Mouse (Mus musculus) right cerebral cortex, postnatal 14 days (tissue): ENCODE data around the gene A730015C16Rik.

Source experiments
- DNase-seq: peaks from one replicate; pipeline ENCODE4 v3.0.0; 2022

A730015C16Rik gene

DNA sequence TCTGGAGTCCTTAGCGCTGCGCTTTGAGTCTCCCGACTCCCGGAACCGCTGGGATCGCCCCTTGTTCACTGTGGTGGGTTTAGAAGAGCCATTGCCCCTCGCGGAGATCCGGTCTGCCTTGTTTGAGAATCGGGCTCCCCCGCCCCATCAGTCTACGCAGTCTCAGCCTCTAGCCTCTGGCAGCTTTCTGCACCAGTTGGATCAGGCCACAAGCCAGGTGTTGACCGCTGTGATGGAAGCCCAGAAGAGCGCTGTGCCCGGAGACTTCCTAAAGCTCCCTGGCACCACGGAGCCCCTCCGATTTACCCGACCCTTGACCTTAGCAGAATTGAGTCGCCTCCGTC lies at the start of gene A730015C16Rik:
TSS of gene A730015C16Rik (minus strand) at position 115 of the 344 bp plus-strand sequence.
- peak; percentile 19 for DNase-seq

DNA sequence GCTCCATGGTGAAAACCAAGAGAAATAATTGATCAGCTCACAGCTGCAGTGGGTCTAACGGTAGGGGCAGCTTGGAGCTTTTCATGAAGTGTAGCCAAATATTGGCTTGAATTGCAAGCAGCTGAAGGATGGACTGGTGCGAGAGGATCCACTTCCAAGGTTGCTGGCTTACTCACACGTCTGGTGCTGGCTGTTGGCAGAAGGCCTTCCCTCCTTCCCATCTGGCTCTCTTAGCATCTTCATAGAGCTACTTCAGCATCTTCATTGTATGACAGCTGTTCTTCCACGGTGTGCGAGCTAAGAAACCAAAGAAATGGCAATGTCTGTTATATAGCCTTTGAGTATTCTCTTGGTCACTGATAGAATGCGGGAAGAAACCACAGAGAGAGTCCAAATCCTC lies 42.5 kb upstream of the A730015C16Rik start:
- no peak for DNase-seq

DNA sequence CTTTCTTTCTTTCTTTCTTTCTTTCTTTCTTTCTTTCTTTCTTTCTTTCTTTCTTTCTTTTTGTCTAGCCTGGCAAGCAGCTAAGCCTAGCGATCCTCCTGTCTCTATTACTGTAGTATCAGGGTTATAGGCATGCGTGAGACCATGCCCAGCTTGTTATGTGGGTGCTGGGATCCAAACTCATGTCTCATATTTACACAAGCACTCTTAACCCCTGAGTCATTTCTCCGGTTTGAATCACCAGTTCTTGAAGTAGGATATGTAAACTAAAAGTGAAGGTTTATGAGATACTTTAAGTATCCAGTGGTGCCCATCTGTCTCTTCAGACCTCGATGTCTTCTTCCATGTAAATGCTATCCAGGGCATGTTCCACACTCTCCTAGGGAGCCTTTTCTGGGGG lies 39.0 kb upstream of the A730015C16Rik start:
- DNase-seq = no peak

DNA sequence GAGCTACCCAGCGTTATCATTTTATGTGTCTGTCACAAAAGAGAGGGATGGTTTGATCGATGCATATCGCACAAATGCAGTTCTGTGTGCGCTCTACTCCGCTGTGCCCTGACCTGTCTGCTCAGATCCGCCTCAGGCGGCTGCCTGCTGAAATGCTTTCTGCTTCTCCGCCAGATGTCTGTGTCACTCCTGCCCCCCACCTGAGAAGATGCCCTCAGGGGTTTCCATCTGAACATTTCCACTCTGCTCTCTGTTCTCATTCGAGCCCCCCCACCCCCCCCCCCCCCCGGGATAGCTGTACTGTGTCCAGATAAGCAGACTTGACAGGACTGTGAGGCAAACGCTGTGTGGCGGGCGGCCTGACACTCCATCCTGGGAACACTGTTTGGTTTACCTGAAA lies 35.4 kb upstream of the A730015C16Rik start:
- no peak for DNase-seq

DNA sequence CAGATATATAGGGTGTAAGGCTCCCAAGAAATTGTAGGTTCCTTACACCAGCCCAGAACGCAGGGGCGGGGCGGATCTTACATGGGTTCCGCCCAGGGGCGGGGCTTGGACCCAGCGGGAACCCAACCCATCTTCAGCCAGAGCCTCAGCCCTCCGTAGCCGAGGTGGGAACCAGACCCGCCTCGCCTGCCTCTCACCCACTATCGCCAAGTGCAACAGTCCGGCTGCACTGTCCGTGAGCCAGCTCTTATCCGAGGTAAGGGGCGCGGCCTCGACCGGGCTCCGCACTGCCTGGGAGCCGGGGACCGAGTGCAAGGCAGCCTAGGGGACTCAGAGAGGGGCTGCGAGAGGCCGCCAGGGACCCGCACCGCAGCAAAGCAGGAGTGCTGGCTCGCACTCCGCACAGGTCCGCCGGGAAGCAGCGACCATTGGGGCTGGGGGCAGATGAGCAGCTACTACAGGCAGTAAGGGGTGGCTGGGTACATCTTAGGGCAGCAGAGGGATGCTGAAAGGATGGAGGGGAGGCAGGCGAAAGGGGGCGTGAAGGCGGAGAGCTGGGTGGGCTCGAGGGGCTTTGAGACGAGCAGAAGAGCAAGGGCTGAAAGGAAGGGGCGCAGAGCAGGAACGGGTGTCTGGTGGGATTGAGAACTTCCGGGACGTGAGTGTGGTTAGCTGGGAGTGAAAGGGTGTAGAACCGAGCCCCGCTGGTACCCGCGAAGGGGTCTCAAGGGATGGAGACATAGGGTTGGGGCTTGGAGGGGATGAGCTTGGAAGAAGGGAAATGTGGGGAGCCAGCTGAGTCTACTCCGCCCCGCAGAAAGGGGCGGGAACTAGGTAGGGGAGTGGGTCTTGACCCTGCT lies 30.8 kb upstream of the A730015C16Rik start, which contains the start of gene Rab3b:
TSS of gene Rab3b (plus strand) at position 101 of the 860 bp plus-strand sequence.
- DNase-seq = peak; percentile 55

DNA sequence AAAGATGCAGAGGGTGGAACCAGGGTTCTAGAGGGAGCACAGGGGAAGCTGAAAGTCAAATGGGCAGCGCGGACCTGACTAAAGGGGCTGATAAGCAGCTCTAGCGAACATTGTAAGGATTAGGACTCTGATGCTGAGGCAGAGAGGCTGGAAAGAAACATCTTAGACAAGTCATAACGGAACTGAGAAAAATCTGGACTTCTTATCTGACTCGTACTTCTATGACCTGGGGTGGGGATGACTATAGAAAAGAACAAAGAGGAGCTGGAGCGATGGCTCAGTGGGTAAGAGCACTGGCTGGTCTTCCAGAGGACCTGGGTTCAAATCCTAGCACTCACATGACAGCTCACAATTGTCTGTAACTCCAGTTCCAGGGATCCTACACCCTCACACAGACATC lies 29.5 kb upstream of the A730015C16Rik start:
- DNase-seq = no peak

DNA sequence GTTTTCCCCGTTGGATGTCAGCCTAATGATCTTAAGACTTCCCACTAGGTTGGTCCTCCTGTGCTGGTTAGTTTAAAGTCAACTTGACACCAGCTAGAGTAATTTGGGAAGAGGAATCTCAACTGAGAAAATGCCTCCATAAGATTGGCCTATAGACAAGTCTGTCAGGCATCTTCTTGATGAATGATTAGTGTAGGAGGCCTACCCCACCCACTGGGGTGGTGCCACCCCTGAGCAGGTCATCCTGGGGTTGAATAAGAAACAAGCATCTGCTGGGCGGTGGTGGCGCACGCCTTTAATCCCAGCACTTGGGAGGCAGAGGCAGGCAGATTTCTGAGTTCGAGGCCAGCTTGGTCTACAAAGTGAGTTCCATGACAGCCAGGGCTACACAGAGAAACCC lies 25.3 kb upstream of the A730015C16Rik start:
- DNase-seq = no peak

DNA sequence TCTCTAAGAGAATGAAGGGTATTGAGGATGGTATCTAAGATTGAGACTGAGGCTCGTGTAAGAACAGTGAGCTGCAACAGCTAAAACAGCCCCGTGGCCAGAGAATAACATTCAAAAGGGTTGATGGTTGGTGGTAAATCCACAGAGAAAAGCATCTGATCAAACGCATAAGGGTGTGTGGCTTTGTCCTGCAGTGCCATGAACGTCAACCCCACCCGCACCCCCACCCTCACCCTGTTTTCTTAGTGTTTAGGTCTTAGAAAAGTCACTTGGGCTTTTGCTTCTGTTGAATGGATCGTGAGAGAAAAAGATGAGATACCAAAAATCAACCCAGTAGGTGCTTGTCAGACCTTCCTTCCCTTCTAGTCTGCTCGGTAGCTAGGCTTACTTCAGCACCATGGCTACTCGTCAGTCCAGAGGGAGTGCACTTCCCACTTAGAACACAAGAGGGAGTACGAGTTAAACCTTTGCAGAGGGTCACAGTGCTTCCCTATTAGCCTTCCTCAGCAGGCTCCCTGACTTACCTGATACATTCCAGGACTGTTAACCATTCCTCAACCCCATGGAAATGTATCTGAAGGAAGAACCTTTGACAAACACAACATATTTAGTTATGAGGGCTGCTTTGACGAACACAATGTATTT lies 21.4 kb upstream of the A730015C16Rik start:
- DNase-seq = peak; percentile 79

DNA sequence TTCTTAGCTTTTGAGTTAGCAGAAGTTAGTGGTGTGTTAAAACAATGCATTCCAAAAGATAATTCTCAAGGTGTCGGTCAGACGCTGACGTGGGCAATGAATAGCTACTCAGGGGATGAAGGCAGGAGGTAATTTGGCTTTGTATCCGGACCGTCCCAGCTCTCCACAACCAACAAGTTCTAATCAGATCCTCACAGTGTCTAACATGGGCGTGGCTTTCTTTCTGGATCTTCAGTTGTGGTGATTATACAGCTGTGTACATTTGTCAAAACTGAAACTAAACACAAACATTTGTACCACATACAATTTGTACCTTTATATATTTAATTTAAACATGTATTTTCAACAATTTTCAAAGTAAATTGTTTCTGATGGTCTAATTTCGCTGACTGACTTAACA lies 18.4 kb upstream of the A730015C16Rik start:
- no peak for DNase-seq

DNA sequence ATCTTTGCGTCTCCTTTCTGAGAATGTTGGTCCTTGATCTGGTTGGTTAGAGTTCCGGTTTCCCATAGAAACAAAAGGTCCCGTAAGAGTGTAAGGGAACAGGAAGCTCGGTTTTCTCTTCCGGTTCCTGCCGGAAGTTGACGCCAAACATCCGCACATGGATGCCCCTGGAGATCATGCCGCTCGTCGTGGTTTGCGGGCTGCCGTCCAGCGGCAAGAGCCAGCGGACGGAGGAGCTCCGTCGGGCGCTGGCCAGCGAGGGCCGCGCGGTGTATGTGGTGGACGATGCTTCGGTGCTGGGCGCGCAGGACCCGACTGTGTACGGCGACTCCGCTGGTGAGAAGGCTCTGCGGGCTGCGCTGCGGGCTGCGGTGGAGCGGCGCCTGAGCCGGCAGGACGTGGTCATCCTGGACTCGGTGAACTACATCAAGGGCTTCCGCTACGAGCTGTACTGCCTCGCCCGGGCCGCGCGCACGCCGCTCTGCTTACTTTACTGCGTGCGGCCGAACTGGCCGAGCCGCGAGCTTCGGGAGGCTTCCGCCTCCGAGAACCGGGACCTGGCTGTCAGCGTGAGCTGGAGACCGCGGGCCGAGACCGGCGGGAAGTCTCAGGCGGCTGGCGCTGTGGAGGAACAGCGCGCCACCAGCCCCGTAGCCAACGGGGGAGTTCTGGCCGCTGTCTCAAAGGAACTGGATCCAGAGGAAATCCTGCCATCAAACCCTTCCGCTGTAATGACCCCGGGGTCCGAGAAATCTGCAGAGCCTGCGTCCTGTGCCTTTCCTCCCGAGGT lies 509 bp downstream of the A730015C16Rik start, which contains the start of gene Kti12:
TSS of gene Kti12 (plus strand) at position 71 of the 790 bp plus-strand sequence.
- peak; percentile 71 for DNase-seq

DNA sequence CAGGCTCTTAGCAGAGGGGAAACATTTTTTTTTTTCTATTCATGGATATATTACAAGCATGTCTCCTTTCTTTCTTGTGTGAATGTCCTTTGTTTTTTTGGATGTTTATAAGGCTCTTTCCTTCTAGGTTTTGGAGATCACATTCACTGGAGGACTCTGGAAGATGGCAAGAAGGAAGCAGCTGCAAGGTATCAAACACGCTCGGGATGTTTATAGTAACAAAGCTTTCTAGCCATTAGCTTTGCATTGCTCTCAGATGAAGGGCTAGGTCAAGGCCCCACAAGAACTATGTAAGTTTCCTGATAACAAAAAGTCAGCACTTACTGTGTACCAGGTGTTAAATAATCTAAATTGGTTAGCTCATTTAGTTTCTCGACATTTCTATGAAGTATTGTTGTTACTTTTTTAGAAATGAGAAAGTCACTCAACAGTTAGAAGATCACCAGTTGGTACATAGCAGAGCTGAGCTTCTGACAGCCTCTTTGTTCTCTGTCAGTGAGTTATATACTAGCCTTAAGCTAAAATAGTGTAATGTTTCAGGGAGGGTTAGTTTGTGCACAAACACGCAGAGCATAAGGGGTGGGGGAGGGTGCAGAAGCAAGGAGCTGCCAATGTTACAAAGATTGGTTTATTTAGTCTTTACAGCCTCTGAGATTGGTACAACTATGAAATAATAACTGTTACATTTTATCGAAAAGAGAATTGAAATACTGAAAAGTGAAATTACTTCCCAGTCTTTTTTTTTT lies 2.4 kb downstream of the A730015C16Rik start:
- no peak for DNase-seq

DNA sequence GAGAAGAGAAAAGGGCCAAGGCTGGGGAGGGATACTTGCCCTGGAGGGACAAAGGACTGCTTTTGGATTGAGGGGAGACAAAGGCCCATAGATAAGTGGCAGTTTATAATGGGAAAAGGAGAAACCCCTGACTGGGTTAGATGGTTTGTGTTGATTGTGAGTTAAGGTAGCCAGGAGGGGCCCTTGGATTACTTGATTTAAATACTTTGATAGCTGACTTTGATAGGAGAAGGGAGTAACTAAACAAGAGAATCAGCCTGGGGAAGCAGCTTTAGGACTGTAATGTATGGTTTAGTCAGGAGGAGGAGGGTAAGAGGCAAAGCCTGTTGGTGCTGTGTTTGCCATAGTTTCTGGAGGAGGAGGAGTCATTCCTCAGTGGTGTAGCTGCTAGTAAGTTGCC lies 5.1 kb downstream of the A730015C16Rik start:
- no peak for DNase-seq

DNA sequence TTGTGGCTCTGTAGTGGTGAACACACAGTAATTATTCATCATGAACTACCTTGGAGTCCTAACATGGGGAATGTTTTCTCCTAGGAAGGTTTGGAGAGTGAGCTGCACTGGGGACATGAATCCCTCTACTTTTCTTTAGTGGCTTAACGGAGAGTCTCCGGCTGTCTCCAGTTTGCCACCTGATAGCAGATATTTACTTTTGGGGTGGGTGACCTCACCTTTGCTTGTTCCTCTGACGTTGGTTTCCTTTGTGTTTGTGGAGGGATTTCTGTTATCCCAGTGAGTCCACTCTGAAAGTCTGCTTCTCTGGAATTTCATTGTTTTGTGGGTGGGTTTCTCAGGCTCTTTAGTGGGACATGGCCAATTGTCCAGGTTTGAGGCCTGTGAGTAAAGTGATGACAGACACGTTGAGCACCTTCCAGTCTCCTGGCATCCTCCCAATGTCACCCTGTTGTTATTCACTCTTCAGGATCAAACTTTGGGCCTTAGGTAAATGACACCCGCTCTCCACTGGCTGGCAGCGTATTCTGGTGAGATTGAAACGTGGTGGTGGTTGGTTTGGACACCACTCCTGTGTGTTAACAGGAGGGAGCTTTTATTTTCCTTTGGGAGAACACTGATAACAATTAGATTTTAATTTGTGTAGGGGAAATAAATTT lies 6.4 kb downstream of the A730015C16Rik start:
- DNase-seq = no peak

DNA sequence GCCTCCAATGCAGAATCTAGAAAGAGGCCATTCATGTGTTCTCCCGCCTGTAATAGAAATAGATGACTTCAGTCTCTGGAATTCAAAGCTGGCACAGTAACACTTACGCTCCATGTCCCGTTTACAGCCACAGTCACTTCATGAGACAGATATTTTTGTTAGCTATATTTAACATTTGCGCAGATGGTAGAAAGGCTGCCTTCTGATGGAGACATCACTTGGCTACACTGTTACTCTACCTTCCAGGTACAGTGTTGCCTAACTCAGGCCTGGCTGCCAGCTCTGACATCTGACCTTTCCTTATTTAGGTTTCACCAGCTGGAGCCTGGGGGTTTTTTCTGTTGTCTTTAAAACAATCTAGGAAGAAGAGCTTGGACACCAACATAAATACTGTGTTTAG lies 10.4 kb downstream of the A730015C16Rik start:
- no peak for DNase-seq

DNA sequence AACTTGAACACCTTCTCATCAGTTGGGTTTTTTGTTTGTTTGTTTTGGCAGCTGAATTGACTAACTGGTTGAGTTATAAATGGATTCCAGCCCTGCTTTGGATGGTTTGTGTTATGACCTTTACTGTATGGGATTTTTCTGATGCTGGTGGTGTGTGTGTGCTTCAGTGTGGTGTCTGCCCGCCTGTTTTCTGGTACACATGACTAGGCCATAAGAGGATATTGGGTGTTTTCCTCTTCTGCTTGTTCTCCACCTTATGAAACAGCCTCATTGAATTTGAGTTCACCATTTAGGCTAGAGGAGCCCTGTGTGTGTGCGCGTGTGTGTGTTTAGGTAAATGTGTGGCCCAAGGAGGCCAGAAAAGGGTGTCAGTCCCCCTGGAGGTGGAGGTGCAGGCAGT lies 12.9 kb downstream of the A730015C16Rik start:
- no peak for DNase-seq

DNA sequence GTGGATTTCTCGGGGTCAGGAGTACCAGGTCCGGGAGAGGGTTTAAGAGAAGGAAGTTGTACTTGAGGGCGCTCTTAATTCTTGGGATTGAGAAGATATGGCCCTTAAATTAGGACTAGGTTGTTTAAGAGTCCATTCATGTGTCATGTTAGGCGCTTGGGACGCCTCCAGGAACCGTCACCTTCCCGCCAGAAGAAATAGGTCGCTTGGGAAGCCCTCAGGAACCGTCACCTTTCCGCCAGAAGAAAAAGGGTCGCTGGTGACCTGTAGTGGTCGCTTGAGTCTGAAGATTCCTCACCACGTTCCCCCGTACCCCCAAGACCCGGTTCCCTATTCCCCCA lies 13.5 kb downstream of the A730015C16Rik start:
- DNase-seq = no peak

DNA sequence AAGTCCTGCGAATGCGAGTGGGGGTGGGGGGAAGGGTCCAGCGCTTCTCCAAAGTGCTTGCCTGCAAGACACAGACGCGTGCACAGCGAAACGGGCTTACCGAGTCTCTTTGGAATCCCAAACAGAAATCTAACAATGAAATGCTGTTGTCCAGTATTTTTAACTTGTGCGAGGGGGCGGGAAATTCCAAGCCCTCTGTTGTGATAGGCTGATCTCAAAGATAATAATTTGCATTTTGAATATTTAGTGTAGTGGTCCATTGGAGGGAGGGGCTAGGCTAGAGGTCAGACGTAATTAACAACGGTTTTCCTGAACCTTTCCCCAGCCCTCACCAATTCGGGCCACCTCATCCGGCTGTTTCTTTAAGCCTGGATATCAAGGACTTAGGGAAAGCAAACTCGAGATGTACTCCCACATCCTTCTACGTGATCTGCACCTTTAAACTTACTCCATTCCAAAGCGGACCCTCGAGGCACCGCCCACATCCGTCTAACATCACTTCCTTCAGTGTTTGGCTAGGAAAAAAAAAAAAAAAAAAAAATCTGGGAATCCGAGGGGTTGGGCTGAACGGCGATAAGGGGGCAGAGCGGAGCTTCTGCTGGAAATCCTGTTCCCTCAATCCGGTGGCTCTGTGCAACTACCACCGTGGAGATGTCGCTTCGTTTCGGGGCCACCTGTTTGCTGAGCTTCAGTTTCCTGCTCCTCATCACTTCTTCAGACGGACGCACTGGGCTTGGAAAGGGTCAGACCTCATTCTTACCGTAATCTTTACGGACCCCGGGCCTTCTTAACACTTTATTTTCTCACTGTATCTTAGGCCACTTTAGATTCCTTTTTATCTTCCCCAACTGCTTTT lies 14.1 kb downstream of the A730015C16Rik start, which contains the start of gene Txndc12:
TSS of gene Txndc12 (plus strand) at position 487 of the 856 bp plus-strand sequence.
- peak; percentile 70 for DNase-seq

DNA sequence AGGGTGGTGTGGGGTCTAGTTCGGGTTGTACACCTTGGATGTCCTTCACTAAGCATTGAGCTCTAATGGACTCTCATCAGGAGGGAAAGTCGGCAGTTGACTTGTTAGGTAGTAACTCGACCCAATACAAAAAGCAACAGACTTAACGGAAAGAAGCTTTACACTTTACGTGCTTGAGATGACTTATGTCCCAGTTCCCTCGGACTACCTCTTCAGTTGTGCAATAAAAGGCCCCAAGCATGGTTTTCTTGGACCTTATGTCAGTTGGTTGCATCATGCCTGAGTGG lies 14.6 kb downstream of the A730015C16Rik start:
- DNase-seq = no peak

DNA sequence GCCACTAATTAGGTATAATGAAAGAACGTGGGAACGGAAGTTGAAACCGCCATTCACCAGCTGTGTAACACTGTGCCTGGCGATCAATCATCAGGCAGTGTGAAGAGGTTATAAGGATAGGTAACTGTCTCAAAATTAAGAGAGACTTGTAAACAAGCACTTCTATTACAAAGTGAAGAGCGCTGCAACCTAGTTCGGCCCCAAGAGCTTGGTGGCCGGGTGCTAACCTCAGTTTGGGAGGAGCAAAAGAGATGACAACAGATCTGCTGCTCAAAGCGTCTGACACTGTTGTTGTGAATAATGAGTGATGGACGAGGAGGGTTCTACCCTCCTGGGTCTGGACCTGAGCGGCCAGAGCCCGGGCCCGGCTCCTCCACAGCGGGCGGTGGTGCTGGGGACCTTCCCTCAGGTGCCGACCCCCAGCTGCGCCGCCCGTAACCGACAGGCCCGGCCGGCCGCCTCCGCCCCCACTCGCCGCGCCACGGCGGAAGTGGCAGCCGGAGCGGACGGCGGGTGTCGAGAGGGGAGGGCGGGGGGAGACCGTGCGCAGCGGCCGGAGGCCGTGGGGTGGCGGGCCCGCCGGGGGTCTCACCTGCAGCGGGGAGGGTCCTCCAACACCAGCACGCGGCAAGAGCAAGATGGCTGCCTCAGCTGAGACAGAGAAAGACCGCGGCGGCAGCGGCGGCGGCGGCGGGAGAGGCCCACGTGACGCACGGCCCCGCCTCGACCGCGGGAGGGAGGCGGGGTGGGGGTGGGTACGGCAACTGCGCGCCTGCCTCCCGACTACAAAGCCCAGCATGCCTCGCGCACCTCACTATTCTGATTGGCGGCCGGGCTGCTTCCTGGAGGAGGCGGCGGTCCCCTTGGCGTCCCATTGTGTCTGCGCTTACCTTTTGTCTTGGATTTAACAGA lies 15.2 kb downstream of the A730015C16Rik start, which contains the start of gene Btf3l4:
TSS of gene Btf3l4 (minus strand) at position 699 of the 912 bp plus-strand sequence.
- DNase-seq = peak; percentile 88

DNA sequence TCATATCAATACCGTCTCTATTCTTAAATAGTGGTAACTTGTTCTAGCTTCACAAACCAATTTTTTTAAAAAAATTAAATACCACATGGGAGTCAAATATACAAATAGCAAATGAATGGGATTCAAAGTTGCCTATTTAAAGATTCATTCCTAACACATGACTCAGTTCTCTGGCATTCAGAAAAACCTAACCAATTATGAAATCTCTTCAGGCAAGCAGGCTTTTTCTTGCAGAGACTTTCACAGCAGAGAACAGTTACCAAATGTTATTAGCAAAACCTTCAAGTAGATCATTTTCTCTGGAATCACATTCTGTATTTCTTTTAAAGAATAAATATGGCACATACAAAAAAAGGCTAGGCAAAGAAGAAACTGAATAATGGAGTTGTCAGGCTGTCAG lies 17.7 kb downstream of the A730015C16Rik start:
- no peak for DNase-seq
